Mouse (Mus musculus) myocyte (in vitro differentiated cells): Measurements from ENCODE around the gene Snapc4. TPM values are rescaled to one million over a fixed set of nuclear protein-coding genes. Genes with fewer than 3 reads are reported as not detected.

ENCODE experiments used
- H3K27me3 ChIP-seq: one replicate; pipeline ENCODE4 v1.6.1; 2011; ENCODE audit not compliant: control insufficient read depth, insufficient read depth, insufficient read length
- H3K36me3 ChIP-seq: one replicate; pipeline ENCODE4 v1.6.1; 2011; ENCODE audit not compliant: control insufficient read depth, insufficient read depth
- H3K4me2 ChIP-seq: one replicate; pipeline ENCODE4 v1.6.1; 2011; ENCODE audit warnings: low read depth, control low read depth
- H3K4me3 ChIP-seq: one replicate; pipeline ENCODE4 v1.5.1; 2011; ENCODE audit warnings: mild to moderate bottlenecking, control low read depth, moderate library complexity
- H3K79me2 ChIP-seq: one replicate; pipeline ENCODE4 v1.6.1; 2011; ENCODE audit not compliant: control insufficient read depth, insufficient read depth
- H3ac ChIP-seq: one replicate; pipeline ENCODE4 v1.6.1; 2011; ENCODE audit not compliant: control insufficient read depth, insufficient read length
- CEBPB ChIP-seq: IDR thresholded peaks from 2 replicates; pipeline ENCODE4 v1.6.1; 2011; ENCODE audit warnings: mild to moderate bottlenecking, moderate library complexity; ENCODE audit not compliant: poor library complexity, insufficient read depth, severe bottlenecking
- MAX ChIP-seq: IDR thresholded peaks from one replicate; pipeline ENCODE4 v1.6.1; 2011; ENCODE audit warnings: low read depth, mild to moderate bottlenecking, control low read depth
- MYOD1 ChIP-seq, 3 experiments: IDR thresholded peaks; one replicate each; pipeline ENCODE4 v1.6.1; 2011; ENCODE audit warnings: control low read depth in 2 of 3, low read depth in 2 of 3, mild to moderate bottlenecking in 2 of 3, moderate library complexity in 1 of 3; ENCODE audit not compliant: insufficient read length in 2 of 3, control insufficient read depth in 1 of 3
- MYOG ChIP-seq, 3 experiments: IDR thresholded peaks; one replicate each; pipeline ENCODE4 v1.6.1; 2011; ENCODE audit warnings: control low read depth in 2 of 3, low read depth in 2 of 3, mild to moderate bottlenecking in 2 of 3; ENCODE audit not compliant: insufficient read length in 2 of 3, control insufficient read depth in 1 of 3, insufficient read depth in 1 of 3
- POLR2A ChIP-seq: IDR thresholded peaks from one replicate; pipeline ENCODE4 v1.6.1; 2011; ENCODE audit warnings: low read depth, mild to moderate bottlenecking, control low read depth, moderate library complexity; ENCODE audit not compliant: insufficient read length
- POLR2AphosphoS2 ChIP-seq: IDR thresholded peaks from one replicate; pipeline ENCODE4 v1.6.1; 2011; ENCODE audit warnings: low read depth, control low read depth; ENCODE audit not compliant: insufficient read length
- REST ChIP-seq: IDR thresholded peaks from one replicate; pipeline ENCODE4 v1.6.1; 2011; ENCODE audit warnings: mild to moderate bottlenecking, control low read depth, moderate library complexity; ENCODE audit not compliant: insufficient read depth, insufficient read length
- SRF ChIP-seq: IDR thresholded peaks from one replicate; pipeline ENCODE4 v1.6.1; 2011; ENCODE audit warnings: low read depth; ENCODE audit not compliant: control insufficient read depth, insufficient read length
- TCF12 ChIP-seq: IDR thresholded peaks from one replicate; pipeline ENCODE4 v1.6.1; 2011; ENCODE audit warnings: mild to moderate bottlenecking, control low read depth; ENCODE audit not compliant: poor library complexity, insufficient read depth, severe bottlenecking
- TCF3 ChIP-seq: IDR thresholded peaks from one replicate; pipeline ENCODE4 v1.6.1; 2011; ENCODE audit warnings: low read depth, control low read depth; ENCODE audit not compliant: insufficient read length
- USF1 ChIP-seq: IDR thresholded peaks from one replicate; pipeline ENCODE4 v1.6.1; 2011; ENCODE audit warnings: low read depth, mild to moderate bottlenecking, control low read depth, moderate library complexity
- polyA plus RNA-seq: library from polyadenylated mRNA; unstranded; fragments of >200 nt; fragmentation: generic; extraction: Trizol; gene quantifications from one replicate; pipeline ENCODE4 v1.2.1, GENCODE M21; 2012; ENCODE audit warnings: missing spikeins

The Snapc4 gene
- polyA plus RNA-seq, 1 experiment = 11.0 TPM

- H3K79me2 ChIP-seq = no peaks in the 10 kb centered on the region
- H3K27me3 ChIP-seq = no peaks in the 10 kb centered on the region
- no peak overlapping the region for H3K4me2 ChIP-seq
- TF ChIP-seq TCF12 (no peak), POLR2A (no peak), USF1 (no peak), MAX (no peak), POLR2AphosphoS2 (no peak), MYOD1 (IDR thresholded peaks at IDR 0.05; ENCODE audit: control insufficient read depth in 1 of 3, insufficient read length in 2 of 3, low read depth in 2 of 3) (no peak)
- H3K36me3 ChIP-seq = peaks cover 31% of the 10 kb centered on the region
- H3K4me3 ChIP-seq = no peak overlapping the region
- no peak overlapping the region for H3ac ChIP-seq
These were observed 12.5 kb downstream of the Snapc4 start for GRCm38 (mm10) chr2:26367911-26368310.

DNA sequence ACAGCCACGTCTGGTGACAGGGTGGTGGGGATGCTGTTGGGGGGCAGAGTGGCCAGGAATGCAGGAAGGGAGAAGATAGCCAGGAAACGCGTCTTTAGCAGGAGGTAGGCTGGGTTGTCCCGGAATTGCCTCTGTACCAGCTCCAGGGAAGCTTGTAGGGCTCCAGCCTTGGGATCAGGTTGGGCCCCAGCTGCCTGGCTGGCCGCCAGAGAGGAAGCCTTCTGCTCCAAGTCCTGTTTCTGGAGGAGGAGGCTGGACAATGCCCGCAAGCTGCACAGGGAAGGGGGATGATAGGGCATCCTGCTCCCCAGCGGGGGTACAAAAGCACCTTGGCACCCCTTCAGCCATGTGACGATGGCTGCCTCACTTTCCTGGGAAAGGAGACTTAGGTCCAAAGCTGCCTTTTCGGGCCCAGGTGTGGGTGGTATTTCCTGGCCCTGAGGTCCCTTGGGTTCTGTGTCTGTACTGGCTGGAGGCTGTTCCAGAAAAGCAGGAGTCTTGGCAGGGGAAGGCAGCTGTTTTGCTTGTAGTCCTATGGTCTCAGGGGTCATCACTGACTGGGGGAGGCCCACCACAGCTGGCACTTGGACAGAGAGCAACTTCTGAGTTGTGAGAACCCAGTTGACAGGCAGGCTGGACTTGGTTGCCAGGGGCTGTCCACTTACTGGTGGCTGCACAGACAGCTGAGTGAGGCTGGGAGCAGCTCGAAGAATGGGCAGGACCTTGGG lies 15.6 kb downstream of the Snapc4 start:
- no peak overlapping the region for H3K4me2 ChIP-seq
- no peaks in the 10 kb centered on the region for H3K27me3 ChIP-seq
- TF ChIP-seq POLR2AphosphoS2 (peak; percentile 0), REST (no peak)
- H3K4me3 ChIP-seq = no peak overlapping the region
- H3K36me3 ChIP-seq = peaks cover 15% of the 10 kb centered on the region
- H3ac ChIP-seq = no peak overlapping the region
- no peaks in the 10 kb centered on the region for H3K79me2 ChIP-seq

DNA sequence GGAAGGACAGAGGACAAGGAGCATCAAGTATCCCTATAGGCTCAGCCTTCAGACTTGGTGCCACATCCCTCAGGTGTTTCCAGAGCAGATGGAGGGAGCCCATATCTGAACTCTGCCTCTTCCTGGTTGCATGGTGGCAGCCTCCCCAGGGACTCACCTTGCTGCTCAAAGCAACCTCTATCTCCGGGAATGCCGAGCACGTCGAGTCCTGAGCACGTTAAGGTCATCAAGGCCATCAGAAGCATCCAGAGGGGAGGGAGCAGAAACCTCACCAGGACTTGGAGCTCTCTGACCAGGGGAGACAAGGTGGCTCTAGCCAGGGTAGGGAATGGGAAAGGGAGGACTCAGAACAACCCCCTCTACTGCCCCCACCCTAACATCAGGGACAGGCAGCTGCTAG lies 17.0 kb downstream of the Snapc4 start:
- H3K4me3 ChIP-seq = no peak overlapping the region
- H3K27me3 ChIP-seq = no peaks in the 10 kb centered on the region
- no peak overlapping the region for H3K4me2 ChIP-seq
- H3ac ChIP-seq = no peak overlapping the region
- H3K36me3 ChIP-seq = peaks cover 8% of the 10 kb centered on the region
- H3K79me2 ChIP-seq = no peaks in the 10 kb centered on the region
- TF ChIP-seq POLR2AphosphoS2 (peak; percentile 34), CEBPB (no peak), TCF12 (no peak), TCF3 (no peak), SRF (no peak), MAX (no peak)

DNA sequence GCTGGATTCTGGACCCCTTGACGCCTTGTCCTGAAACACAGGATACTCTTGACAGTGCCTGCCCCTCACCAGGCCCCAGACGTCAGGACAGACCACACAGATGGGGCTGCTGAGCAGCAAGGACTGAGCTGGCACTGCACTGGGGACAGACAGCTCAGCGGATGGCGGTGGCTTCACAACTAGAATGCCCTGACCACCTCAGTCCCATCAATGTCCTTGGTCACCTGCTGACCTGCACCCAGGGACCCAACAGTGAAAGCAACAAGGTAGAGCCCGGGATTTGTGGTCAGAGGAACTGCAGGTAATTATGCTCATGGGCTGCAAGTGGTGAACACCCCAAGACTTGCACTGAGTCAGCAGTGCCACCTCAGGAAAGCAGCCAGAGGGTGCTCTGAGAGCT lies 17.5 kb downstream of the Snapc4 start:
- Histone ChIP-seq H3K4me3 (no peak overlapping the region), H3K4me2 (no peak overlapping the region), H3K27me3 (no peaks in the 10 kb centered on the region), H3K79me2 (no peaks in the 10 kb centered on the region), H3ac (no peak overlapping the region), H3K36me3 (peaks cover 8% of the 10 kb centered on the region)
- TF ChIP-seq MYOG (IDR thresholded peaks at IDR 0.05; ENCODE audit: control insufficient read depth in 1 of 3, insufficient read depth in 1 of 3, insufficient read length in 2 of 3, low read depth in 2 of 3) (no peak), REST (no peak), POLR2AphosphoS2 (peak; percentile 38)

GRCm38 (mm10) chr2:26360772-26361171 lies 19.7 kb downstream of the Snapc4 start, which contains the start of gene Card9:
Card9 (minus strand) TSS chr2:26360918.
- Histone ChIP-seq H3K4me3 (no peak within 1 kb of the TSS), H3ac (no peak within 1 kb of the TSS), H3K27me3 (no peaks in the 10 kb centered on the region), H3K79me2 (no peaks in the 10 kb centered on the region), H3K4me2 (no peak within 1 kb of the TSS), H3K36me3 (no peaks in the 10 kb centered on the region)
- TF ChIP-seq REST = no peak
- peak; percentile 15 for TF ChIP-seq POLR2AphosphoS2

GRCm38 (mm10) chr2:26359983-26360382 lies 20.5 kb downstream of the Snapc4 start:
- Histone ChIP-seq H3K4me2 (no peak overlapping the region), H3K36me3 (no peaks in the 10 kb centered on the region), H3ac (no peak overlapping the region), H3K27me3 (no peaks in the 10 kb centered on the region), H3K79me2 (no peaks in the 10 kb centered on the region), H3K4me3 (no peak overlapping the region)
- TF ChIP-seq USF1 (no peak), TCF3 (no peak), REST (no peak), MYOG (IDR thresholded peaks at IDR 0.05; ENCODE audit: control insufficient read depth in 1 of 3, insufficient read depth in 1 of 3, insufficient read length in 2 of 3, low read depth in 2 of 3) (no peak)
